Mouse (Mus musculus): ENCODE measurements around the gene Asah2. TPM values are rescaled to one million over a fixed set of nuclear protein-coding genes. Genes with fewer than 3 reads are reported as not detected.
A peak's percentile ranks its signal among the peaks of the same experiment; 100 is the strongest.
"Not testable (repeated sequence)": the region's sequence is repeated elsewhere in the genome, so short reads cannot be mapped to it uniquely, and the experiment has no call there.

Asah2 gene
- 2.1 and 6.4 TPM in 2 replicates for total RNA-seq (2014; fragmentation: Nextera tagmentation)
- total RNA-seq (2017) = 1.7 and 4.7 TPM in 2 replicates

- peak; percentile 98 for ATAC-seq (replicated peaks; ENCODE audit: low FRiP score, low TSS enrichment, poor library complexity, severe bottlenecking)
Observed at GRCm38 (mm10) chr19:32107771-32108306, at the start of gene Asah2. Gene Asah2, minus strand, starts transcription at chr19:32108211.

GRCm38 (mm10) chr19:32157045-32157444 lies 49.0 kb upstream of the Asah2 start:
- ATAC-seq (replicated peaks; ENCODE audit: low FRiP score, low TSS enrichment, poor library complexity, severe bottlenecking) = peak; percentile 95

- ATAC-seq (replicated peaks; ENCODE audit: low FRiP score, low TSS enrichment, poor library complexity, severe bottlenecking) = no peak
Observed at GRCm38 (mm10) chr19:32152529-32152928, 44.5 kb upstream of the Asah2 start.

- ATAC-seq (replicated peaks; ENCODE audit: low FRiP score, low TSS enrichment, poor library complexity, severe bottlenecking) = peak; percentile 49; the same call in 1 of the 2 replicates
Observed at GRCm38 (mm10) chr19:32148710-32149109, 40.7 kb upstream of the Asah2 start.

GRCm38 (mm10) chr19:32142383-32142782 lies 34.4 kb upstream of the Asah2 start:
- no peak for ATAC-seq (replicated peaks; ENCODE audit: low FRiP score, low TSS enrichment, poor library complexity, severe bottlenecking)

- peak; percentile 90 for ATAC-seq (replicated peaks; ENCODE audit: low FRiP score, low TSS enrichment, poor library complexity, severe bottlenecking)
Observed at GRCm38 (mm10) chr19:32138361-32139088, 30.5 kb upstream of the Asah2 start.

- no peak for ATAC-seq (replicated peaks; ENCODE audit: low FRiP score, low TSS enrichment, poor library complexity, severe bottlenecking)
Observed at GRCm38 (mm10) chr19:32137904-32138303, 29.9 kb upstream of the Asah2 start.

GRCm38 (mm10) chr19:32136888-32137625 lies 29.0 kb upstream of the Asah2 start:
- no peak for ATAC-seq (replicated peaks; ENCODE audit: low FRiP score, low TSS enrichment, poor library complexity, severe bottlenecking)

GRCm38 (mm10) chr19:32131707-32132488 lies 23.9 kb upstream of the Asah2 start:
- not testable (repeated sequence) for ATAC-seq (replicated peaks; ENCODE audit: low FRiP score, low TSS enrichment, poor library complexity, severe bottlenecking)

GRCm38 (mm10) chr19:32129281-32129680 lies 21.3 kb upstream of the Asah2 start:
- no peak for ATAC-seq (replicated peaks; ENCODE audit: low FRiP score, low TSS enrichment, poor library complexity, severe bottlenecking)

GRCm38 (mm10) chr19:32127180-32127850 lies 19.3 kb upstream of the Asah2 start:
- ATAC-seq (replicated peaks; ENCODE audit: low FRiP score, low TSS enrichment, poor library complexity, severe bottlenecking) = peak; percentile 66; the same call in 1 of the 2 replicates

- no peak for ATAC-seq (replicated peaks; ENCODE audit: low FRiP score, low TSS enrichment, poor library complexity, severe bottlenecking)
Observed at GRCm38 (mm10) chr19:32124155-32124554, 16.1 kb upstream of the Asah2 start.

- ATAC-seq (replicated peaks; ENCODE audit: low FRiP score, low TSS enrichment, poor library complexity, severe bottlenecking) = no peak
Observed at GRCm38 (mm10) chr19:32123196-32123595, 15.2 kb upstream of the Asah2 start.

GRCm38 (mm10) chr19:32120798-32121197 lies 12.8 kb upstream of the Asah2 start:
- ATAC-seq (replicated peaks; ENCODE audit: low FRiP score, low TSS enrichment, poor library complexity, severe bottlenecking) = peak; percentile 41; the same call in 1 of the 2 replicates

- ATAC-seq (replicated peaks; ENCODE audit: low FRiP score, low TSS enrichment, poor library complexity, severe bottlenecking) = no peak
Observed at GRCm38 (mm10) chr19:32119666-32120065, 11.7 kb upstream of the Asah2 start.

GRCm38 (mm10) chr19:32118496-32118895 lies 10.5 kb upstream of the Asah2 start:
- ATAC-seq (replicated peaks; ENCODE audit: low FRiP score, low TSS enrichment, poor library complexity, severe bottlenecking) = no peak

GRCm38 (mm10) chr19:32117484-32118018 lies 9.5 kb upstream of the Asah2 start:
- ATAC-seq (replicated peaks; ENCODE audit: low FRiP score, low TSS enrichment, poor library complexity, severe bottlenecking) = no peak

- ATAC-seq (replicated peaks; ENCODE audit: low FRiP score, low TSS enrichment, poor library complexity, severe bottlenecking) = no peak
Observed at GRCm38 (mm10) chr19:32111866-32112790, 4.1 kb upstream of the Asah2 start.

Data from megakaryocyte-erythroid progenitor cell, adult 5-6 weeks (primary cell).